Mouse (Mus musculus) cerebellum, adult 11-12 months (tissue): ENCODE data around the gene Zfp292.
"Not testable (repeated sequence)": the region's sequence is repeated elsewhere in the genome, so short reads cannot be mapped to it uniquely, and the experiment has no call there.

ENCODE experiments used
- DNase-seq: peaks from one replicate; pipeline ENCODE4 v3.0.0; 2022

Zfp292 gene

DNA sequence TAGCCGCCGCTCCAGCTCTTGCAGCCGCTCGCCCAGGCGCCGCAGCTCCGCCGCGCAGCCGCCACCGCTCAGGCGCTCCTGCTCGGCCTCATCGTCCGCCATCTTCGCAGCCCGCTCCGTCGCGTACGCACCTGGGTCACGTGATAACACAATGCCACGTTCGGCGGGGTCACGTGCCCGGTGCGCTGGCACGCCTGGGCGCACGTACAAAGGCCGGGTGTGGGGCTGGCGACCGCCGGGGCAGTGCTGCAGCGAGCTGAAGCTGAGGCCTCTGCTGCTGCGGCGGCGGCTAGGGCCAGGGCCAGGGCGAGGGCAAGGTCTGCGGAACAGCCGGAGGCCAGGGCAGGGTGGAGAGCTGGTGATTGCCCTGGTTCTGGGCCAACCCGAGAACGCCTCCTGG is at the start of gene Zfp292:
Zfp292 (minus strand) TSS at position 143 of the 400 bp plus-strand sequence.
- peak; percentile 95 for DNase-seq

DNA sequence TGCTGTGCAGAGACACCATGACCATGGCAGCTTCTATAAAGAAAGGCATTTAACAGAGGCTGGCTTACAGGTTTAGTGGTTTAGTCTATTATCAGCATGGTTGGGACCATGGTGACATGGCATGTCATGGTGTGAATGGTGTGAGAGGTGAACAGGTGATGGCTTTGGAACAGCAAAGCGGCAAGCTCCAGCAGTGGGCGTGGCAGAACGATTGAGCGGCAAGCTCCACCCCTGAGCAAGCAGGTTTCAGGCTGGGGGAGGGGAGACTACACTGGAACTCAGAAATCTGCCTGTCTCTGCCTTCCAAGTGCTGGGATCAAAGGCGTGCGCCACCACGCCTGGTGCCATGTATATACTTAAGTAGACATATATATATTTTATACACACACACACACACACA is 45.6 kb upstream of the Zfp292 start:
- DNase-seq = not testable (repeated sequence)

- peak; percentile 24 for DNase-seq
These were observed 39.6 kb upstream of the Zfp292 start for GRCm38 (mm10) chr4:34922177-34922870.

DNA sequence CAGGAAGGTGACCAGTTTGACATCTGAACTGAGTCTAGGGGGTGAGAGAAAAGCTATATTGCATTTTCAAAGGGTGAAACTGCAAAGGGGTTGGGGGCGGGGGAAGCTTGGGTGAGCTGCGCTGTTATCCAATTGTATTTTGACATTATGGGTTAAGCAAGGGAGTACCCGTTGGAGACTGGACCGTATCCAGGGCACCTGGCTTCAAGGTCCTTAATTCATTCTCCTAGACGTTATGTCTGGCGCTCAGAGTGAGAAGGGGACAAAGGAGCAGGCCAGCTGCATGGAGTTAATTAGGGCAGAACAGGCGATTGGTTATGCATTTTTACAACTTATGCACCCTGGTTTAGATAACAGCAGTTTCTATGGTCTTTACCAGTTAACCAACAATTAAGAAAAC is 34.6 kb upstream of the Zfp292 start:
- no peak for DNase-seq

DNA sequence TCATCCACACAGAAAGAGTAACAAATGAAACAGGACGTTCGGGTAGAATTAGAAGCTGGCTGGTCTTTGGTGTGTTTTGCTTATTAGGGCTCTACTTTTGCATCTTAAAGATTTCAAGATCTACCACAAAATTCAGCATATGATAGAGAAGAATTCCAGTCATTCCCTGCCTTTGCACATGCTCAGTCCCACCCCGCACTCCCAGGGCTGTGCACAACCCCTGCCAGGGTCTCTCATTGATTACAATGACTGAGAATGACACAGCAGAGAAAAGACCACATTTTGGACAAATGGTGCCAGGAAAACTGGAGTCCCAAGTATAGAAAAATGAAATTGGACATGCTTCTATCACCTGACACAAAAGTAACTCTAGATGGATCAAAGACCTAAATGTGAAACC is 29.4 kb upstream of the Zfp292 start:
- DNase-seq = no peak

- no peak for DNase-seq
These were observed 28.6 kb upstream of the Zfp292 start for GRCm38 (mm10) chr4:34911401-34911800.

- no peak for DNase-seq
These were observed 25.4 kb upstream of the Zfp292 start for GRCm38 (mm10) chr4:34908127-34908526.

- DNase-seq = no peak
These were observed 24.3 kb upstream of the Zfp292 start for GRCm38 (mm10) chr4:34907026-34907425.

- no peak for DNase-seq
These were observed 23.4 kb upstream of the Zfp292 start for GRCm38 (mm10) chr4:34906151-34906550.

GRCm38 (mm10) chr4:34905396-34905795 is 22.6 kb upstream of the Zfp292 start:
- no peak for DNase-seq

- DNase-seq = not testable (repeated sequence)
These were observed 18.8 kb upstream of the Zfp292 start for GRCm38 (mm10) chr4:34901582-34901981.

- DNase-seq = no peak
These were observed 18.4 kb upstream of the Zfp292 start for GRCm38 (mm10) chr4:34901166-34901565.

GRCm38 (mm10) chr4:34900155-34900554 is 17.4 kb upstream of the Zfp292 start:
- no peak for DNase-seq

DNA sequence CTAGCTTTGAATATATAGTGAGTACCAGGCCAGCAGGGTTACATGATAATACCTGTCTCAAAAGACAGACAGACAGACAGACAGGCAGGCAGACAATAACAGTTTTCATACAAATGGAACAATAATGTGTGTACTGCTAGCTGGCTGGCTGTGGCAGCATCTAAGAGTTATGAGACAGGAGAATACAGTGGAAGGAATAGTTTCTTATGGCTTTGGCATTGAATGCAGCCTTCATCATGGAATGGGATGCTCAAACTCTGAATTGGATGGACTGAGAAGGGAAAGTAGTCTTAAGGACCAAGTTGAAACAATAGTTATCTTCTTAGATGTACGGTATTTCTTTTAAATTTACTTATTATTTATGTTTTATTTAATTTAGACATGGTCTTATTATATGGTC is 16.6 kb upstream of the Zfp292 start:
- DNase-seq = no peak

DNA sequence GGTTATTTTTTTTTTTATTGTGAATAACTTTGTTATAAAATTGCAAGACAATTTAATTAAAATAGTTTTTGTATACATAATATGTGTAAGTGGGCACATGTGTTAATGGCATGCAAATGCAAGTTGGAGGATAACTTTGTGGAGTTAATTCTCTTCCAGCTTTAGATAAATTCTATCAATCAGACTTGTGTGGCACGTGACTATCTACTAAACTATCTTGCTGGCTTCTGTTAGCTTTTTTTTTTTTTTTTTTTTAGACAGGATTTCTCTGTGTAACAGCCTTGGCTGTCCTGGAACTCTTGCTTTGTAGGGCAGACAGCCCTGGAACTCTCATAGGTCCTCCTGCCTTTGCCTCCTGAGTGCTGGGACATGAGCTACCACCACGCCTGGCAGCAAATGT is 15.7 kb upstream of the Zfp292 start:
- no peak for DNase-seq

- DNase-seq = no peak
These were observed 10.7 kb upstream of the Zfp292 start, which contains the start of gene Cga for GRCm38 (mm10) chr4:34893479-34893878. Gene Cga, plus strand, starts transcription at chr4:34893779.

DNA sequence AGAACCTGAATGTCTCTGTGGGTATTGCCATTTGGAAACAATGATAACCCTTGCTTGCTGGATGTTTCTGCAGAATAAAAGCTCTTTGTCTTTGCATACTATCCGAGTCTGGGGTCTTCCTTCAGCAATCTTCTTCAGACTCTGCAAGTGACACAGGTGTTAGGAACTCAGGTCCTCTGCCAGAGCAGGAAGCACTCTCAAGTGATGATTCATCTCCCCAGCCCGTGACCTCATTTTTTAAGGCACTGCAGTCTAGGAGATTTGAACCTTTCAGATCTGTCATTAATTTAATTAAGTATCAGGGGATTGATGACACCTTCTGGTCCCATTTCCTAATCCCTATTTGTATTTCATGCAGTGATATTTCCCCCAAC is 7.0 kb upstream of the Zfp292 start:
- DNase-seq = no peak

GRCm38 (mm10) chr4:34889101-34889811 is 6.5 kb upstream of the Zfp292 start:
- DNase-seq = no peak

- DNase-seq = no peak
These were observed 4.5 kb upstream of the Zfp292 start for GRCm38 (mm10) chr4:34887295-34887694.

- DNase-seq = peak; percentile 77
These were observed 3.8 kb upstream of the Zfp292 start for GRCm38 (mm10) chr4:34886490-34887111.

GRCm38 (mm10) chr4:34885631-34886351 is 3.0 kb upstream of the Zfp292 start:
- no peak for DNase-seq

DNA sequence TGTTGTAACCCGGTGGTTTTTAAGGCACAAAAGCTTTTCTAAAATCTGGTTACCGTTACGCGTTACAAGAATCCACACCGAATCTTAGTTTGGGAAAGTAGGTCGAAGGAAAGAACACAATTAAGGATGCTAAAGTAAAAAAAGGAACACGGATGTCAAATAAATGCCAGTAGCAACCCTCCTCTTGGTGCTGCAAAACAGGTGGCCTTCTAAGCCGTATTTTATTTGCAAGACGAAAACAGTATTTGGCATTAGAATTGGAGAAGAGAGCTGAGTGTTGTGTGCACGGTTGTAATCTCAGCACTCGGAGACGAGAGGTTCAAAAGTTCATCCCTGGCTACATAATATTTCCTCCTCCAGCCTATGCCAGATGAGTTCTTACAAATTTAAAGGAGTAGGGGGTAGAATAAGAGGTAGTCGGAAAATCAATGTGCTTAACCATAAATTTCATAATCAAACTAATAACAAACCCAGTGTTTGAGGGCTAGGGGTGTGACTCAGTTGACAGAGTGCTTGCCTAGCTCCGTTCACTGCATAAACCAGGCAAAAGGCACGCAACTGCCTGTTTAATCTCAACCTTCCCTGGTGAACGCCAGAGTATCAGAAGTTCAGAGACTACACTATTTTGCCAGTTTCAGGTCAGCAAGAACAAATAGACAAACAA is 738 bp upstream of the Zfp292 start:
- no peak for DNase-seq

- DNase-seq = peak; percentile 67
These were observed 430 bp downstream of the Zfp292 start for GRCm38 (mm10) chr4:34882291-34882769.
